Mouse (Mus musculus) embryonic facial prominence, embryonic 11.5 days (tissue): Measurements from ENCODE around the gene Trmt61a. TPM values are rescaled to one million over a fixed set of nuclear protein-coding genes. Genes with fewer than 3 reads are reported as not detected.

Experiments used
- ATAC-seq: fragments of 200-750 bp; cut with Nextera tagmentation; replicated peaks from 2 replicates; pipeline ENCODE4 v1.8.0; 2017; ENCODE audit warnings: low read depth; ENCODE audit not compliant: insufficient number of reproducible peaks, low FRiP score, low TSS enrichment
- DNase-seq: peaks from one replicate; pipeline ENCODE4 v3.0.0-alpha.2; 2015; ENCODE audit warnings: low spot score
- H3K27ac ChIP-seq: fragments of 300-500 bp; sonication (generic); replicated peaks from 2 replicates; pipeline ENCODE4 v1.5.1; 2014; ENCODE audit warnings: mild to moderate bottlenecking, low read depth, low read length, control low read depth
- H3K27me3 ChIP-seq: fragments of 300-500 bp; sonication (generic); 2 replicates; pipeline ENCODE4 v1.6.1; 2014; ENCODE audit warnings: mild to moderate bottlenecking, low read length, moderate library complexity, mixed read lengths; ENCODE audit not compliant: control insufficient read depth, insufficient read depth
- H3K36me3 ChIP-seq: fragments of 300-500 bp; sonication (generic); replicated peaks from 2 replicates; pipeline ENCODE4 v1.6.1; 2014; ENCODE audit warnings: low read depth, mild to moderate bottlenecking, low read length, moderate library complexity, mixed read lengths; ENCODE audit not compliant: control insufficient read depth, insufficient read depth
- H3K4me1 ChIP-seq: fragments of 300-500 bp; sonication (generic); 2 replicates; pipeline ENCODE4 v1.6.1; 2014; ENCODE audit warnings: low read length, mixed read lengths; ENCODE audit not compliant: control insufficient read depth, insufficient read depth
- H3K4me2 ChIP-seq: fragments of 300-500 bp; sonication (generic); 2 replicates; pipeline ENCODE4 v1.6.1; 2014; ENCODE audit warnings: low read depth, mild to moderate bottlenecking, control low read depth, low read length, moderate library complexity
- H3K4me3 ChIP-seq: fragments of 300-500 bp; sonication (generic); 2 replicates; pipeline ENCODE4 v1.5.1; 2014; ENCODE audit warnings: low read depth, low read length, control low read depth
- H3K9ac ChIP-seq: fragments of 300-500 bp; sonication (generic); replicated peaks from 2 replicates; pipeline ENCODE4 v1.6.1; 2014; ENCODE audit warnings: mild to moderate bottlenecking, control low read depth, low read length
- H3K9me3 ChIP-seq: fragments of 300-500 bp; sonication (generic); replicated peaks from 2 replicates; pipeline ENCODE4 v1.6.1; 2016; ENCODE audit warnings: mild to moderate bottlenecking, low read length, inconsistent platforms, mixed read lengths; ENCODE audit not compliant: control insufficient read depth
- WGBS: fragments of 180-500 bp; shearing (Covaris S2); extraction: QIAGEN DNeasy Blood & Tissue Kit; methylation state at CpG from one replicate; pipeline ENCODE4 v1.1.7; 2014; 5-methylcytosine and 5-hydroxymethylcytosine counted together
- polyA plus RNA-seq: library from polyadenylated mRNA; unstranded; fragments of >200 nt; fragmentation: Nextera tagmentation; extraction: Ambion mirVana; gene quantifications from 2 replicates; pipeline ENCODE4 v1.2.1, GENCODE M21; 2014

Trmt61a gene
- polyA plus RNA-seq, 1 experiment from 2014 or later, result 3.8 TPM

- ATAC-seq (no peak), DNase-seq (no peak)
- Histone ChIP-seq H3K4me2 (peak overlapping the region; percentile 94), H3K27ac (no peak overlapping the region), H3K4me1 (0 out of 2 replicates have a peak, but pooled peaks cover 7% of the 10 kb centered on the region), H3K36me3 (no peaks in the 10 kb centered on the region), H3K9ac (peak overlapping the region; percentile 47; the same call in 1 of the 2 replicates), H3K4me3 (peak overlapping the region; percentile 42; the same call in 1 of the 2 replicates), H3K27me3 (peaks cover 34% of the 10 kb centered on the region), H3K9me3 (no peaks in the 10 kb centered on the region)
- 50% methylated on average over 8 of the region's 8 CpGs for WGBS
Measured at GRCm38 (mm10) chr12:111669961-111670360, 7.9 kb upstream of the Trmt61a start.

- no peak overlapping the region for H3K27ac ChIP-seq
- 4% methylated on average over 29 of the region's 29 CpGs for WGBS
- 0 out of 2 replicates have a peak, but pooled peaks cover 7% of the 10 kb centered on the region for H3K4me1 ChIP-seq
- no peaks in the 10 kb centered on the region for H3K36me3 ChIP-seq
- no peak; the same call in 1 of the 2 replicates for ATAC-seq
- H3K9me3 ChIP-seq, result no peaks in the 10 kb centered on the region
- H3K4me3 ChIP-seq, result peak overlapping the region; percentile 42
- peak overlapping the region; percentile 47 for H3K9ac ChIP-seq
- no peak for DNase-seq
- peaks cover 34% of the 10 kb centered on the region for H3K27me3 ChIP-seq
- H3K4me2 ChIP-seq, result peak overlapping the region; percentile 94
Measured at GRCm38 (mm10) chr12:111670371-111670971, 7.4 kb upstream of the Trmt61a start.

- H3K9me3 ChIP-seq, result no peaks in the 10 kb centered on the region
- no peak for DNase-seq
- peak overlapping the region; percentile 42 for H3K4me3 ChIP-seq
- H3K9ac ChIP-seq, result peak overlapping the region; percentile 47
- H3K36me3 ChIP-seq, result no peaks in the 10 kb centered on the region
- H3K27ac ChIP-seq, result no peak overlapping the region
- H3K4me1 ChIP-seq, result 0 out of 2 replicates have a peak, but pooled peaks cover 7% of the 10 kb centered on the region
- ATAC-seq, result no peak
- H3K4me2 ChIP-seq, result peak overlapping the region; percentile 94
- WGBS, result 1% methylated on average over 35 of the region's 35 CpGs
- H3K27me3 ChIP-seq, result peaks cover 34% of the 10 kb centered on the region
Measured at GRCm38 (mm10) chr12:111670976-111671375, 6.9 kb upstream of the Trmt61a start.

GRCm38 (mm10) chr12:111671431-111671902, 6.4 kb upstream of the Trmt61a start:
- Histone ChIP-seq H3K4me3 (peak overlapping the region; percentile 42), H3K9ac (peak overlapping the region; percentile 47), H3K4me1 (0 out of 2 replicates have a peak, but pooled peaks cover 7% of the 10 kb centered on the region), H3K27ac (no peak overlapping the region), H3K9me3 (no peaks in the 10 kb centered on the region), H3K36me3 (no peaks in the 10 kb centered on the region), H3K4me2 (peak overlapping the region; percentile 94), H3K27me3 (peaks cover 34% of the 10 kb centered on the region)
- DNase-seq, result no peak
- no peak for ATAC-seq
- under 1% methylated on average over 34 of the region's 34 CpGs for WGBS

GRCm38 (mm10) chr12:111672176-111672575, 5.7 kb upstream of the Trmt61a start, which contains the start of gene Ckb:
Ckb (minus strand) TSS chr12:111672338.
- ATAC-seq, result peak; percentile 72
- no peaks in the 10 kb centered on the region for H3K9me3 ChIP-seq
- H3K27ac ChIP-seq, result no peak within 1 kb of the TSS
- WGBS, result 0% methylated on average over 31 of the region's 31 CpGs
- H3K4me3 ChIP-seq, result peak within 1 kb of the TSS; percentile 42
- no peaks in the 10 kb centered on the region for H3K36me3 ChIP-seq
- DNase-seq, result peak; percentile 88
- peaks cover 7% of the 10 kb centered on the region; the same call in 1 of the 2 replicates for H3K4me1 ChIP-seq
- peak within 1 kb of the TSS; percentile 94 for H3K4me2 ChIP-seq
- H3K27me3 ChIP-seq, result peaks cover 34% of the 10 kb centered on the region
- H3K9ac ChIP-seq, result peak within 1 kb of the TSS; percentile 47

- no peaks in the 10 kb centered on the region for H3K36me3 ChIP-seq
- peak overlapping the region; percentile 47; the same call in 1 of the 2 replicates for H3K9ac ChIP-seq
- no peak overlapping the region for H3K27ac ChIP-seq
- H3K27me3 ChIP-seq, result peaks cover 34% of the 10 kb centered on the region
- H3K4me3 ChIP-seq, result peak overlapping the region; percentile 42
- 10% methylated on average over 12 of the region's 12 CpGs for WGBS
- no peak for DNase-seq
- H3K4me2 ChIP-seq, result peak overlapping the region; percentile 94
- ATAC-seq, result no peak; the same call in 1 of the 2 replicates
- no peaks in the 10 kb centered on the region for H3K9me3 ChIP-seq
- peaks cover 7% of the 10 kb centered on the region; the same call in 1 of the 2 replicates for H3K4me1 ChIP-seq
Measured at GRCm38 (mm10) chr12:111672581-111672980, 5.3 kb upstream of the Trmt61a start.

- no peak for DNase-seq
- Histone ChIP-seq H3K27me3 (peaks cover 32% of the 10 kb centered on the region), H3K4me1 (peaks cover 10% of the 10 kb centered on the region; the same call in 1 of the 2 replicates), H3K4me2 (no peak overlapping the region), H3K27ac (no peak overlapping the region), H3K4me3 (no peak overlapping the region), H3K9me3 (no peaks in the 10 kb centered on the region), H3K9ac (no peak overlapping the region), H3K36me3 (no peaks in the 10 kb centered on the region)
- 59% methylated on average over 2 of the region's 2 CpGs for WGBS
- ATAC-seq, result no peak
Measured at GRCm38 (mm10) chr12:111674850-111675486, 2.9 kb upstream of the Trmt61a start.
